Mouse (Mus musculus) spleen, postnatal 36 days (tissue): ENCODE measurements around the gene Cldn3.
A peak's percentile ranks its signal among the peaks of the same experiment; 100 is the strongest.
"Not testable (repeated sequence)": the region's sequence is repeated elsewhere in the genome, so short reads cannot be mapped to it uniquely, and the experiment has no call there.

Experiments
- DNase-seq, 2 experiments: peaks; one replicate each; pipeline ENCODE4 v3.0.0; 2022; ENCODE audit warnings: low spot score in 2 of 2, mixed read lengths in 1 of 2

The Cldn3 gene

GRCm38 (mm10) chr5:134985633-134986297 lies at the start of gene Cldn3:
Gene Cldn3 (plus strand): TSS chr5:134986214.
- no peak for DNase-seq

- no peak for DNase-seq
Measured at GRCm38 (mm10) chr5:134936626-134937185, 49.3 kb upstream of the Cldn3 start.

- DNase-seq, result no peak
Measured at GRCm38 (mm10) chr5:134939069-134939468, 46.9 kb upstream of the Cldn3 start.

GRCm38 (mm10) chr5:134939554-134939953 lies 46.5 kb upstream of the Cldn3 start:
- DNase-seq, result not testable (repeated sequence)

- DNase-seq, result no peak
Measured at GRCm38 (mm10) chr5:134941472-134942209, 44.4 kb upstream of the Cldn3 start.

- DNase-seq, result no peak
Measured at GRCm38 (mm10) chr5:134942740-134943139, 43.3 kb upstream of the Cldn3 start.

GRCm38 (mm10) chr5:134944179-134944578 lies 41.8 kb upstream of the Cldn3 start:
- no peak for DNase-seq

GRCm38 (mm10) chr5:134945266-134945959 lies 40.6 kb upstream of the Cldn3 start:
- DNase-seq, result no peak

- DNase-seq, result no peak
Measured at GRCm38 (mm10) chr5:134946063-134946856, 39.8 kb upstream of the Cldn3 start.

GRCm38 (mm10) chr5:134946857-134947255 lies 39.2 kb upstream of the Cldn3 start, which contains the start of gene Cldn4:
Gene Cldn4 (minus strand): TSS chr5:134946934.
- DNase-seq, result no peak

- DNase-seq, result no peak
Measured at GRCm38 (mm10) chr5:134947420-134948084, 38.5 kb upstream of the Cldn3 start.

GRCm38 (mm10) chr5:134948085-134948439 lies 38.0 kb upstream of the Cldn3 start:
- no peak for DNase-seq

- no peak for DNase-seq
Measured at GRCm38 (mm10) chr5:134951053-134951884, 34.7 kb upstream of the Cldn3 start.

- DNase-seq, result no peak
Measured at GRCm38 (mm10) chr5:134955491-134955890, 30.5 kb upstream of the Cldn3 start.

- no peak for DNase-seq
Measured at GRCm38 (mm10) chr5:134959114-134959513, 26.9 kb upstream of the Cldn3 start.

- no peak for DNase-seq
Measured at GRCm38 (mm10) chr5:134960430-134960829, 25.6 kb upstream of the Cldn3 start.

- DNase-seq, result no peak
Measured at GRCm38 (mm10) chr5:134961519-134961918, 24.5 kb upstream of the Cldn3 start.

GRCm38 (mm10) chr5:134963546-134963945 lies 22.5 kb upstream of the Cldn3 start:
- DNase-seq, result no peak

GRCm38 (mm10) chr5:134964655-134965054 lies 21.4 kb upstream of the Cldn3 start:
- not testable (repeated sequence) for DNase-seq

- peak; percentile 50 to 73 for DNase-seq
Measured at GRCm38 (mm10) chr5:134965473-134965851, 20.6 kb upstream of the Cldn3 start.
